Mouse (Mus musculus): ENCODE measurements around the gene Slc15a4. TPM values are rescaled to one million over a fixed set of nuclear protein-coding genes. Genes with fewer than 3 reads are reported as not detected.
A peak's percentile ranks its signal among the peaks of the same experiment; 100 is the strongest.

Slc15a4 gene
- polyA plus RNA-seq, 1 experiment: 22.8 TPM

DNA sequence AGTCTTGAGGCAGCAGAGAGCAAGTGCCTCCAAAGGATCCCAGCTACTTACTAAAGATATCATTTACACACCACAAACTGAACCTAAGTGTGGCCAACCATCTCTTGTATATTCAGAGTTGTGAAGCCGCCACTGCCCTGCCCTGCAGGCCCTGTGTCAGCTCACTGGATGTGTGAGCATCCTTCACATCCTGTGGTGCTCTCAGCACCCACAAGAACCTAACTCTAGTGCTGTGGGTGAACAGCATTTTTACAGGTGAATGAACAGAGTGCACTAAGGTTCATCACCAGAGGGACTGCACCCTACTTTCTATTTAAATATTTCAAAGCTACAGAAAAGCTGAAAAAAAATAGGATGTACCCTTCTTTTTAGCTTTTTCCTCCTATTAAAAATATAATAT is 20.8 kb downstream of the Slc15a4 start:
- peaks cover 2% of the 10 kb centered on the region; the same call in 1 of the 2 replicates for H3K36me3 ChIP-seq (ENCODE audit: control insufficient read depth, insufficient read depth, low read length)

DNA sequence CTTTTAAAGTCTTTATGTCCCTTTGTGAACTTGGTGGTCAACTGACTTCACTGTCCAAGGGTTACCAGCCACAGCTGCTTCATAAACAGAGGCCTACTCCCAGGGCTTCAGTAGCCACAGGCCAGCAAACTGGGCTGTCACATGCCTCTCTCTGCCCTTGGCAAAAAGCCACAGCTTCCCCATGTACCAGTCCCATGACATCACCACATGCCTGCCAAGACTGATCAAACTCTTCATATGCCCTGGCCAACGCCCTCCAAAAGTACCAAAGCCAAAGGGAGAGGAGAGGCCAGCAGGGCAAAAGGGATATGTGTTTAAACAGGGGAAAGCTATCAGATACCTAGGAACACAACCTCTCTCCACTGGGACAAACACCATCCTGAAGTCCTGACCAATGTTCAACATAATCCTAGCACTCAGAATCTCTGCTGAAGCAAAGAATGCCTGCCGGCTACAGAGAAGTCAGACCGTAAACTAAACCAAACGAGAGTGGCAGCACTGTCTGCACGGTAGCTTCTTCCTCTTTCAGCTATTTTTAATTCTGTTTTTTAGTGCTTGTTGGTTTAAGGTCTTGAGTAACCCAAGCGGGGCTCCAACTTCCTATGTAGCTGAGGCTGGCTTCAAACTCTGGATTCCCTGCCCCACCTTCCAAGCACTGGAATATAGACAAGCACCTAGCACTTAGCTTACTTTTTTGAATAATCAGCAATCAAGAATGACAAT is 21.7 kb downstream of the Slc15a4 start:
- H3K27ac ChIP-seq (ENCODE audit: control insufficient read depth, insufficient read depth, low read depth, low read length): peak overlapping the region; percentile 35
- H3K4me1 ChIP-seq (ENCODE audit: control insufficient read depth, insufficient read depth, low read length): peaks cover 6% of the 10 kb centered on the region
- H3K4me3 ChIP-seq (ENCODE audit: control insufficient read depth, low read depth, low read length): no peak overlapping the region
- H3K27me3 ChIP-seq (ENCODE audit: control insufficient read depth, insufficient read depth, low read length): no peaks in the 10 kb centered on the region
- TF ChIP-seq CTCF (IDR thresholded peaks at IDR 0.05; ENCODE audit: control insufficient read depth, insufficient read depth, insufficient replicate concordance, low read depth, low read length) (no peak), POLR2A (IDR thresholded peaks at IDR 0.05; ENCODE audit: control insufficient read depth, low read depth, low read length) (no peak)
- peaks cover 2% of the 10 kb centered on the region; the same call in 1 of the 2 replicates for H3K36me3 ChIP-seq (ENCODE audit: control insufficient read depth, insufficient read depth, low read length)

More for the DNA sequence above, 20.8 kb downstream of the Slc15a4 start:
- peaks cover 11% of the 10 kb centered on the region for H3K4me1 ChIP-seq (ENCODE audit: control insufficient read depth, insufficient read depth, low read length)
- H3K27me3 ChIP-seq (ENCODE audit: control insufficient read depth, insufficient read depth, low read length): no peaks in the 10 kb centered on the region
- H3K4me3 ChIP-seq (ENCODE audit: control insufficient read depth, low read depth, low read length): no peak overlapping the region
- TF ChIP-seq CTCF (IDR thresholded peaks at IDR 0.05; ENCODE audit: control insufficient read depth, insufficient read depth, insufficient replicate concordance, low read depth, low read length) (no peak), POLR2A (IDR thresholded peaks at IDR 0.05; ENCODE audit: control insufficient read depth, low read depth, low read length) (no peak)
- H3K27ac ChIP-seq (ENCODE audit: control insufficient read depth, insufficient read depth, low read depth, low read length): no peak overlapping the region

DNA sequence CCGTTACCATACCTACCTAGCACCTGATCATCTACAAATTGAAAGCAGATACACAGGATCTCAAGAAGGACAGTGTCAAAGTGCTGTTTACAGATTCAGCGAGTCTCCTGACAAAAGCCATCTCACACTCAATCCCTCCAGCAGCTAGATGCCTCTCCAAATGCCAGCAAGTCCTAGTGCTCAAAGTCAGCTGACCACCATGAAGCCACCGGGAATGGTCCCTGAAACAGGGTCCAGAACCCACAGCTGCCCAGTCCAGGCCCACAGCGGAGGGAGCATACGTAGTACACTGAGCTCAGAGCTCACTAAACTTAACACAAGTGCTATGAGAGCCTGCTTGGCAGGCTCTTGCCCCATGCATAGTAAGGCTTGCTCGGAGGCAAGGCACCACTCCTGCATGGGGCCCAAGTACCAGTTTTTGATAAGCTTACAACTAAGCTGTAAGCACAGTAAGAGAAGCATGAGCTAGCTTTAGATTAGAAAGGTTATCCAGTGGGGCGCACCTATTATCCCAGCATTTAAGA is 23.4 kb downstream of the Slc15a4 start:
- TF ChIP-seq POLR2A (IDR thresholded peaks at IDR 0.05; ENCODE audit: control insufficient read depth, low read depth, low read length): no peak
- TF ChIP-seq CTCF (IDR thresholded peaks at IDR 0.05; ENCODE audit: control insufficient read depth, insufficient read depth, insufficient replicate concordance, low read depth, low read length): no peak
- Histone ChIP-seq H3K27me3 (ENCODE audit: control insufficient read depth, insufficient read depth, low read length) (no peaks in the 10 kb centered on the region), H3K27ac (ENCODE audit: control insufficient read depth, insufficient read depth, low read depth, low read length) (no peak overlapping the region), H3K36me3 (ENCODE audit: control insufficient read depth, insufficient read depth, low read length) (peaks cover 3% of the 10 kb centered on the region; the same call in 1 of the 2 replicates), H3K4me3 (ENCODE audit: control insufficient read depth, low read depth, low read length) (no peak overlapping the region), H3K4me1 (ENCODE audit: control insufficient read depth, insufficient read depth, low read length) (peaks cover 3% of the 10 kb centered on the region; the same call in 1 of the 2 replicates)

DNA sequence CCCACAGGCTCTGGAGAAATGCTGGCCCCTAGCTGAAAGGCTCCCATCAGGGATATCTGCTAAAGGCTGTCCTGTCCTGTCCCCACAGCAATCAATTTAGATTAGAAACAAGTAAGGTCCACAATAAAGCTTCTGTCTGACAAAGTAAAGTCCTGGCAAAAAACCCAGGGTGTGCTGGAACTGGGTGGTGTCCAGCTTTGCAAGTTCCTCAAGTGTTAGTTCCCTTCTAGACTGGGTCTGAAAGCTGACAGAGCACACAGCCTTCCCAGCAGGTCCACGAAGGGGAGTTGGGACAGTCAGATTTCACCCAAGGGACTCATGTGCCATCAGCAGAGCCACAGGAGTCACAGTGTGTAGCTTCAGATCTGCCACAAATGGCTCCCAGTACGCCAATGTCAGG is 25.2 kb downstream of the Slc15a4 start:
- peaks cover 3% of the 10 kb centered on the region; the same call in 1 of the 2 replicates for H3K4me1 ChIP-seq (ENCODE audit: control insufficient read depth, insufficient read depth, low read length)
- no peak overlapping the region for H3K27ac ChIP-seq (ENCODE audit: control insufficient read depth, insufficient read depth, low read depth, low read length)
- H3K27me3 ChIP-seq (ENCODE audit: control insufficient read depth, insufficient read depth, low read length): no peaks in the 10 kb centered on the region
- H3K4me3 ChIP-seq (ENCODE audit: control insufficient read depth, low read depth, low read length): no peak overlapping the region
- H3K36me3 ChIP-seq (ENCODE audit: control insufficient read depth, insufficient read depth, low read length): peaks cover 5% of the 10 kb centered on the region
- no peak for TF ChIP-seq POLR2A (IDR thresholded peaks at IDR 0.05; ENCODE audit: control insufficient read depth, low read depth, low read length)
- TF ChIP-seq CTCF (IDR thresholded peaks at IDR 0.05; ENCODE audit: control insufficient read depth, insufficient read depth, insufficient replicate concordance, low read depth, low read length): no peak

DNA sequence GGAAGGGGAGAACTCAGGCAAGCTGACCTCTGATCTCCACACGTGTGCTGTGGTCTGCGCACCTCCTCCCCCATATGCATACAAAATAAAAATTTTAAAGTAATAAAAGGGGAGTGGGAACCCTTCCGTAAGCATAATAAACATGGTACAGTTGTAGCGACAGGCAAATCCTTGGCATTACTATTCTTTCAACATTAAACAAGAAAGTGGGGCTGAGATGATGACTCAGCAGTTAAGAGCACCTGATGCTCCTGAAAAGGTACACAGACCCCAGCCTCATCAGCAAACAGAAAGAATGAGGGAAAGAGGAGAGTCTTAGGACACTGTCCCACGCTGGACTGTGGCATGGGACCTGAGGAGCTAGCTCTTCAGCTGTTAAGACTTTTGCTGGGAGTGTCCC is 29.7 kb downstream of the Slc15a4 start:
- no peak overlapping the region for H3K27ac ChIP-seq (ENCODE audit: control insufficient read depth, insufficient read depth, low read depth, low read length)
- H3K27me3 ChIP-seq (ENCODE audit: control insufficient read depth, insufficient read depth, low read length): no peaks in the 10 kb centered on the region
- H3K4me1 ChIP-seq (ENCODE audit: control insufficient read depth, insufficient read depth, low read length): peaks cover 2% of the 10 kb centered on the region; the same call in 1 of the 2 replicates
- peaks cover 11% of the 10 kb centered on the region for H3K36me3 ChIP-seq (ENCODE audit: control insufficient read depth, insufficient read depth, low read length)
- H3K4me3 ChIP-seq (ENCODE audit: control insufficient read depth, low read depth, low read length): no peak overlapping the region
- TF ChIP-seq POLR2A (IDR thresholded peaks at IDR 0.05; ENCODE audit: control insufficient read depth, low read depth, low read length) (no peak), CTCF (IDR thresholded peaks at IDR 0.05; ENCODE audit: control insufficient read depth, insufficient read depth, insufficient replicate concordance, low read depth, low read length) (no peak)

DNA sequence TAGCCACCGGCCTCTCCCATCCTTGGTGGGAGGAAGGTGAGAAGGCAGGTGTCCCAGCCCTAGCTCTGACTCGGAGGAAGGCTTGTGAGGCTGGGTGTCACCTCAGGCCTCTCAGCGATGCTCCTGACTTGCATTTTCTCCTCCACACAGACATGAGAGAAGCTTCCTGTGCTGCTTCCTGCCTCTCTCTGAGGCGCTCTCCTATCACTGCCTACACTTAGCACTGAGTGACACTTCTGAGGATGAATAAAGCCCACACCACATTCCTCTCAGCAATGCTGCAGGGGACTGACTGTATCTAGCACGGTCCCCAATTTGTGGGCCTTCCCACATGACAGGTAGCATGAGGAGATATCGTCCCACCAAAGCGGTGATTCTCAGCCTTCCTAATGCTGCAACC is 35.8 kb downstream of the Slc15a4 start:
- H3K27ac ChIP-seq (ENCODE audit: control insufficient read depth, insufficient read depth, low read depth, low read length): no peak overlapping the region
- TF ChIP-seq CTCF (IDR thresholded peaks at IDR 0.05; ENCODE audit: control insufficient read depth, insufficient read depth, insufficient replicate concordance, low read depth, low read length) (no peak), POLR2A (IDR thresholded peaks at IDR 0.05; ENCODE audit: control insufficient read depth, low read depth, low read length) (no peak)
- peaks cover 12% of the 10 kb centered on the region for H3K36me3 ChIP-seq (ENCODE audit: control insufficient read depth, insufficient read depth, low read length)
- no peaks in the 10 kb centered on the region for H3K4me1 ChIP-seq (ENCODE audit: control insufficient read depth, insufficient read depth, low read length)
- peak overlapping the region; percentile 71 for H3K4me3 ChIP-seq (ENCODE audit: control insufficient read depth, low read depth, low read length)
- H3K27me3 ChIP-seq (ENCODE audit: control insufficient read depth, insufficient read depth, low read length): no peaks in the 10 kb centered on the region

DNA sequence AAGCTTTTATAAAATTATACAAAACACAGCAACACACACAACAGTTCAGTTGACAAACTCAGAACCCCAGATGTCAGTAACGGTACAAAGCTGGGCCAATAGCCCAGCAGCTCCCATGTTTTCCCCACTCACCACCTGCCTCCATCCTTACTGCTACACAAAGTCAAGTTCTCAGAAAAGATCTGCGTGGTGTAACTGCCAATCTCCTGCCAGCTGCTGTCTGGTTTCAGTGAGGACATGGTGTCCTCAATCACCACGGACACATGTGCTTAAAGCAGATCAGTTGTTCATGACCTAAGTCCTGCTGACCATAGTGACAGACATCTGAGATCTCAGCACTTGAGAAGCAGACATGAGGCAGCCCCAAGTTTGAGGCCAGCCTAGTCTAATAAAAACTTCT is 37.0 kb downstream of the Slc15a4 start:
- no peak overlapping the region for H3K27ac ChIP-seq (ENCODE audit: control insufficient read depth, insufficient read depth, low read depth, low read length)
- H3K4me3 ChIP-seq (ENCODE audit: control insufficient read depth, low read depth, low read length): peak overlapping the region; percentile 71
- H3K36me3 ChIP-seq (ENCODE audit: control insufficient read depth, insufficient read depth, low read length): peaks cover 10% of the 10 kb centered on the region
- TF ChIP-seq POLR2A (IDR thresholded peaks at IDR 0.05; ENCODE audit: control insufficient read depth, low read depth, low read length) (no peak), CTCF (IDR thresholded peaks at IDR 0.05; ENCODE audit: control insufficient read depth, insufficient read depth, insufficient replicate concordance, low read depth, low read length) (no peak)
- H3K27me3 ChIP-seq (ENCODE audit: control insufficient read depth, insufficient read depth, low read length): no peaks in the 10 kb centered on the region
- H3K4me1 ChIP-seq (ENCODE audit: control insufficient read depth, insufficient read depth, low read length): no peaks in the 10 kb centered on the region

All from testis, adult 2 months (tissue).